Mouse (Mus musculus): ENCODE measurements at regions not wholly inside any gene's neighbourhood (a gene's known extent, or its start where the extent isn't known, plus 50 kb on each side); places are given as distances from the start of the nearest gene placed in this dataset.
A peak's percentile ranks its signal among the peaks of the same experiment; 100 is the strongest.
"Not testable (repeated sequence)": the region's sequence is repeated elsewhere in the genome, so short reads cannot be mapped to it uniquely, and the experiment has no call there.

- WGBS = 36% methylated on average over 8 of the region's 8 CpGs
- no peak overlapping the region for H3K4me3 ChIP-seq (ENCODE audit: low read length)
- peaks cover 6% of the 10 kb centered on the region for H3K4me1 ChIP-seq (ENCODE audit: control insufficient read depth, insufficient read depth, low read length)
- H3K36me3 ChIP-seq (ENCODE audit: control insufficient read depth, insufficient read depth, low read length) = no peaks in the 10 kb centered on the region
- no peak for ATAC-seq
- no peak overlapping the region for H3K9ac ChIP-seq (ENCODE audit: low read depth, low read length)
- no peak overlapping the region for H3K27ac ChIP-seq (ENCODE audit: low read length)
- H3K27me3 ChIP-seq (replicated peaks; ENCODE audit: control insufficient read depth, insufficient read depth, low read length) = no peaks in the 10 kb centered on the region
- H3K9me3 ChIP-seq (ENCODE audit: control insufficient read depth, low read length) = no peaks in the 10 kb centered on the region
- no peak overlapping the region; the same call in 1 of the 2 replicates for H3K4me2 ChIP-seq (ENCODE audit: low read depth, low read length)
Measured at GRCm38 (mm10) chr8:8850766-8851165, 160.4 kb upstream of the Arglu1 start.

GRCm38 (mm10) chr8:8847579-8847978, 157.3 kb upstream of the Arglu1 start:
- H3K9ac ChIP-seq (ENCODE audit: low read depth, low read length) = no peak overlapping the region
- WGBS = 83% methylated on average over 10 of the region's 10 CpGs

DNA sequence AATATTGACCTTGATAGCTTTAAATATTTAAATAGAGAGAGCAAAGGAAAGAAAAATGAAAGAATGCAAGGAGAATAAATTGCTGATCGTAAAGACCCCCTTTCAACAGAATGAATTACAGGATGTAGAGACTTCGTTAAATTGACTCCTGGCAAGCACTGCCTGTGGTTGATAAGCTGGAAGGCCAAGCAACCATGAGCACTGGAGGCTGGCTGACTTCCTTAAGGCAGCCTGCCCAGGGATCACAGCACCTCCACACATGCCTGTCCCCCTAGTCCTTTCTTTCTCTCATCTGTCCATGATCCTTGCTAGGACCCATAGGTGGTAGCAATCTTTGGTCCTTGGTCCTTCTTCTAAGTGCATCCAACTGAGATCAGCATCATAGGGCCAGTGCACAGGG, 152.0 kb upstream of the Arglu1 start:
- Histone ChIP-seq H3K9me3 (ENCODE audit: control insufficient read depth, low read length) (no peaks in the 10 kb centered on the region), H3K4me1 (ENCODE audit: control insufficient read depth, insufficient read depth, low read length) (no peaks in the 10 kb centered on the region), H3K36me3 (ENCODE audit: control insufficient read depth, insufficient read depth, low read length) (no peaks in the 10 kb centered on the region), H3K4me2 (ENCODE audit: low read depth, low read length) (no peak overlapping the region), H3K9ac (ENCODE audit: low read depth, low read length) (no peak overlapping the region), H3K27ac (ENCODE audit: low read length) (no peak overlapping the region), H3K4me3 (ENCODE audit: low read length) (no peak overlapping the region), H3K27me3 (replicated peaks; ENCODE audit: control insufficient read depth, insufficient read depth, low read length) (no peaks in the 10 kb centered on the region)
- WGBS = 61% methylated on average over 2 of the region's 2 CpGs
- no peak for ATAC-seq

More at GRCm38 (mm10) chr8:8847579-8847978, 157.3 kb upstream of the Arglu1 start:
- no peak overlapping the region for H3K4me2 ChIP-seq (ENCODE audit: low read depth, low read length)
- no peak for ATAC-seq
- no peak overlapping the region for H3K4me3 ChIP-seq (ENCODE audit: low read length)
- no peaks in the 10 kb centered on the region for H3K36me3 ChIP-seq (ENCODE audit: control insufficient read depth, insufficient read depth, low read length)
- H3K9me3 ChIP-seq (ENCODE audit: control insufficient read depth, low read length) = no peaks in the 10 kb centered on the region
- peaks cover 5% of the 10 kb centered on the region for H3K4me1 ChIP-seq (ENCODE audit: control insufficient read depth, insufficient read depth, low read length)
- no peaks in the 10 kb centered on the region for H3K27me3 ChIP-seq (replicated peaks; ENCODE audit: control insufficient read depth, insufficient read depth, low read length)
- H3K27ac ChIP-seq (ENCODE audit: low read length) = no peak overlapping the region

- WGBS = 76% methylated on average over 11 of the region's 11 CpGs
- H3K4me3 ChIP-seq (ENCODE audit: low read length); H3K4me2 ChIP-seq (ENCODE audit: low read depth, low read length); ATAC-seq; H3K9ac ChIP-seq (ENCODE audit: low read depth, low read length); H3K27me3 ChIP-seq (replicated peaks; ENCODE audit: control insufficient read depth, insufficient read depth, low read length); H3K4me1 ChIP-seq (ENCODE audit: control insufficient read depth, insufficient read depth, low read length); H3K27ac ChIP-seq (ENCODE audit: low read length); H3K36me3 ChIP-seq (ENCODE audit: control insufficient read depth, insufficient read depth, low read length); H3K9me3 ChIP-seq (ENCODE audit: control insufficient read depth, low read length): not testable (repeated sequence)
Measured at GRCm38 (mm10) chr8:8836166-8836565, 145.8 kb upstream of the Arglu1 start.

DNA sequence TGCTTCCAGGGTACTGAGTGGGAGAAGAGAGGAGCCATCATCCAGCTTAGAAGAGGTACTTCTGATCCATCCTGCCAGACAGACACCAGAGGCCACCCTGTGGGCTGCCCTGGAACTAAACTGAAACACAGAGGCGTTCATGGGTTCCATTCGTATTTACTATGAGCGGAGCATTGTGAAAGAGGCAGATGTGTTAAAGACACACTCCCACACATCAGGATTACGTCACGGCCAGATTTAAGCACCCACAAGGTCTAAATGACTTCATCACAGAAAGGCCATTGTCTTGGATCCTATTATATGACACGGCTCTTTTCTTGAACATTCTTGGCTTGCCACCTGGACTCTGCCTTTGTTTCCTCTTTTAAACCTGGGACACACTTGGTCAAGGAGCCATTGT, 141.0 kb upstream of the Arglu1 start:
- Histone ChIP-seq H3K36me3 (ENCODE audit: control insufficient read depth, insufficient read depth, low read length) (no peaks in the 10 kb centered on the region), H3K27ac (ENCODE audit: low read length) (no peak overlapping the region), H3K4me1 (ENCODE audit: control insufficient read depth, insufficient read depth, low read length) (peaks cover 6% of the 10 kb centered on the region; the same call in 1 of the 2 replicates), H3K9me3 (ENCODE audit: control insufficient read depth, low read length) (no peaks in the 10 kb centered on the region), H3K4me2 (ENCODE audit: low read depth, low read length) (no peak overlapping the region), H3K9ac (ENCODE audit: low read depth, low read length) (no peak overlapping the region), H3K27me3 (replicated peaks; ENCODE audit: control insufficient read depth, insufficient read depth, low read length) (no peaks in the 10 kb centered on the region), H3K4me3 (ENCODE audit: low read length) (no peak overlapping the region)
- WGBS = 80% methylated on average over 6 of the region's 6 CpGs
- ATAC-seq = no peak

DNA sequence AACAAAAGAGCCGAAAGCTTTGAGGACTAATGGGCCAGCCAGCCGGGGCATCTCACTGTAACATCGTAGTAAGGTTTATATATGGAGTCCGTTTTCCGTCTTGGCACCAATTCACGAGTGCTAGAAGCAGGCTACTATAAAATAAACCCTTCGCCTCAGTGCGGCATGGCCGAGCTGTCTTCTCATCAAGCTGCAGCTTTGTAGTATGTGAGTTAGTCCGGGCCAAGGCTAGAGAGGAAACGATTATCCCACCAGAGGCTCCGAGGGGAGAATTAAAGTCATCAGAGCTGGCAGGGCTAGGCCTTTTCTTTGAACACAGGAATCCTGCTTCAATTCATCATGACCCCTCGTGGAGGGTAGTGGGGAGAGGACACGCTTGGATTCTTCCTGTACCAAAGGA, 138.9 kb upstream of the Arglu1 start:
- 0 out of 2 replicates have a peak, but pooled peaks have one; percentile 50 for ATAC-seq
- H3K27me3 ChIP-seq (replicated peaks; ENCODE audit: control insufficient read depth, insufficient read depth, low read length) = no peaks in the 10 kb centered on the region

DNA sequence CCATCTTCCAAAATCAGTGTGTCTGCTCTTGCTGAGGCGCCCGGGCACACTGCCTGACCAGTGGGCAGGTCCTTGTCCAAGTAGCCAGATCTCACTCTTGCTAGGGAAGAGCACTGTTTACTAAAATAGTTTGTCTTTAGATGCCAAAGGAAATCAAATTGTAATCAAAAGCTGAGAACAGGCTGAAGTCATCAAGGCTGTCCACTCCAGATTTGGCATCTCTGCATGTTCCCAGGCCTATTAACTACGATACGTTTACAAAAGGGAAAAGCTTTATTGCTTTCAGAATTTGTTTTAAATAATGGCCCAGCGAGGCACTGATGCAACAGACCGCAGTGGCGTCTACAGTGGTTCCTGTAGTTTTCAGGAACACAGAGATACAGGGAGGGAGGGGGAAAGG, 137.2 kb upstream of the Arglu1 start:
- no peaks in the 10 kb centered on the region for H3K36me3 ChIP-seq (ENCODE audit: control insufficient read depth, insufficient read depth, low read length)
- no peaks in the 10 kb centered on the region for H3K27me3 ChIP-seq (replicated peaks; ENCODE audit: control insufficient read depth, insufficient read depth, low read length)
- no peak overlapping the region for H3K27ac ChIP-seq (ENCODE audit: low read length)
- 57% methylated on average over 7 of the region's 7 CpGs for WGBS
- H3K9ac ChIP-seq (ENCODE audit: low read depth, low read length) = no peak overlapping the region
- 0 out of 2 replicates have a peak, but pooled peaks have one; percentile 33 for ATAC-seq
- H3K4me2 ChIP-seq (ENCODE audit: low read depth, low read length) = no peak overlapping the region
- peaks cover 6% of the 10 kb centered on the region; the same call in 1 of the 2 replicates for H3K4me1 ChIP-seq (ENCODE audit: control insufficient read depth, insufficient read depth, low read length)
- H3K9me3 ChIP-seq (ENCODE audit: control insufficient read depth, low read length) = no peaks in the 10 kb centered on the region
- no peak overlapping the region for H3K4me3 ChIP-seq (ENCODE audit: low read length)

More for the DNA sequence above, 138.9 kb upstream of the Arglu1 start:
- H3K9ac ChIP-seq (ENCODE audit: low read depth, low read length) = no peak overlapping the region
- H3K9me3 ChIP-seq (ENCODE audit: control insufficient read depth, low read length) = no peaks in the 10 kb centered on the region
- no peaks in the 10 kb centered on the region for H3K36me3 ChIP-seq (ENCODE audit: control insufficient read depth, insufficient read depth, low read length)
- no peak overlapping the region for H3K4me2 ChIP-seq (ENCODE audit: low read depth, low read length)
- peak overlapping the region; percentile 27; the same call in 1 of the 2 replicates for H3K27ac ChIP-seq (ENCODE audit: low read length)
- no peak overlapping the region for H3K4me3 ChIP-seq (ENCODE audit: low read length)
- peaks cover 6% of the 10 kb centered on the region; the same call in 1 of the 2 replicates for H3K4me1 ChIP-seq (ENCODE audit: control insufficient read depth, insufficient read depth, low read length)
- WGBS = 46% methylated on average over 14 of the region's 14 CpGs

DNA sequence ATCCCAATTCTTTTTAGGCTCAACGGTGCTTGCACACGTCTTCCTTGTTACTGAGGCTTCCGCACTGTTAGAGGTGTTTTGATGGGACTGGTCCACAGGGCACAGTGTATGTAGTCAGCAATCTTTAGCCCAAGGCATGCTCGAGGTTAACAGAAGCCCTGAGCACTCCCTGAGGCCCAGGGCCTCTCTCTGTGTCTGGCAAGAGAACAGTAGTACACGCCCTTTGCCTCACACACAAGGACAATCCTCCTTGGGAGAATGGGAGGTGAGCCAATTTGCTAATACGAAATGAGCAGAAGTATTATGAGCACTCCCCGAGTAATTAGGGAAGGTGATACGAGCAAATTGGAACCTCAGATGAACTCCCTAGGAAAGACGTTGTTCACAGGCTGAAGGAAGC, 136.5 kb upstream of the Arglu1 start:
- Histone ChIP-seq H3K9ac (ENCODE audit: low read depth, low read length) (no peak overlapping the region), H3K27ac (ENCODE audit: low read length) (no peak overlapping the region), H3K4me3 (ENCODE audit: low read length) (no peak overlapping the region), H3K27me3 (replicated peaks; ENCODE audit: control insufficient read depth, insufficient read depth, low read length) (no peaks in the 10 kb centered on the region), H3K4me1 (ENCODE audit: control insufficient read depth, insufficient read depth, low read length) (peaks cover 6% of the 10 kb centered on the region; the same call in 1 of the 2 replicates), H3K4me2 (ENCODE audit: low read depth, low read length) (no peak overlapping the region), H3K36me3 (ENCODE audit: control insufficient read depth, insufficient read depth, low read length) (no peaks in the 10 kb centered on the region), H3K9me3 (ENCODE audit: control insufficient read depth, low read length) (no peaks in the 10 kb centered on the region)
- 64% methylated on average over 9 of the region's 9 CpGs for WGBS
- no peak for ATAC-seq

DNA sequence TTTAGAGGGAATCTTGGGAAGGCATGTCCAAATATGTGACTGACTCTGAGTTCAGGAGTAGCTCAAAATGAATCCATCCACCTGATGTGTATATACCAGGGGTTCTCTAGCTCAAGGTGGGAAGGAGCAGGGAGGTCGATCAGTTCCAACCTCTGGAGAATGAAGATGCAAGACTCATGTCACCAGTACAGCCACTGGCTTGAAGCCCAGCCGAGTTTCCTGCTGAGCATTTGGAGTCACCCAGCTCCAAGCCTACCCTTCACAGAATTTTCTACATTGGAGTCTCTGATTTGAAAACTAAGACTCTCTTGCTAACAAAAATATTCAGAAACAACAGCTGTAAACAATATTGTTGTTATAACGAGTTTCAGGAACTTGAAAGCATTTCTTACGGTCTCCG, 134.6 kb upstream of the Arglu1 start:
- ATAC-seq = no peak
- no peak overlapping the region for H3K4me3 ChIP-seq (ENCODE audit: low read length)

GRCm38 (mm10) chr8:8821119-8821518, 130.8 kb upstream of the Arglu1 start:
- Histone ChIP-seq H3K27me3 (replicated peaks; ENCODE audit: control insufficient read depth, insufficient read depth, low read length) (no peaks in the 10 kb centered on the region), H3K36me3 (ENCODE audit: control insufficient read depth, insufficient read depth, low read length) (no peaks in the 10 kb centered on the region), H3K27ac (ENCODE audit: low read length) (no peak overlapping the region), H3K4me2 (ENCODE audit: low read depth, low read length) (no peak overlapping the region), H3K9ac (ENCODE audit: low read depth, low read length) (no peak overlapping the region), H3K4me1 (ENCODE audit: control insufficient read depth, insufficient read depth, low read length) (no peaks in the 10 kb centered on the region), H3K9me3 (ENCODE audit: control insufficient read depth, low read length) (no peaks in the 10 kb centered on the region), H3K4me3 (ENCODE audit: low read length) (no peak overlapping the region)
- WGBS = 50% methylated on average over 6 of the region's 6 CpGs
- ATAC-seq = no peak

More for the DNA sequence above, 134.6 kb upstream of the Arglu1 start:
- Histone ChIP-seq H3K27me3 (replicated peaks; ENCODE audit: control insufficient read depth, insufficient read depth, low read length) (no peaks in the 10 kb centered on the region), H3K27ac (ENCODE audit: low read length) (no peak overlapping the region), H3K36me3 (ENCODE audit: control insufficient read depth, insufficient read depth, low read length) (no peaks in the 10 kb centered on the region), H3K9me3 (ENCODE audit: control insufficient read depth, low read length) (no peaks in the 10 kb centered on the region), H3K9ac (ENCODE audit: low read depth, low read length) (no peak overlapping the region), H3K4me1 (ENCODE audit: control insufficient read depth, insufficient read depth, low read length) (peaks cover 6% of the 10 kb centered on the region; the same call in 1 of the 2 replicates), H3K4me2 (ENCODE audit: low read depth, low read length) (no peak overlapping the region)
- WGBS = 69% methylated on average over 5 of the region's 5 CpGs

Data from intestine, embryonic 16.5 days (tissue).